Mouse (Mus musculus) embryonic stem cell, embryonic (primary cell): ENCODE measurements at regions not wholly inside any gene's neighbourhood (a gene's known extent, or its start where the extent isn't known, plus 50 kb on each side); places are given as distances from the start of the nearest gene placed in this dataset.

Experiments used
- CTCF ChIA-PET, 4 experiments: fragments of 300-600 bp in 2 of 4; fragments of 350-600 bp in 2 of 4; sonication (Branson Sonifier 250); formaldehyde crosslinking; loops; one replicate each; lab custom pipeline; 2022; ENCODE audit warnings: inconsistent platforms in 2 of 4; lab: Charles Lee
- POLR2A ChIA-PET, 4 experiments: fragments of 300-600 bp in 2 of 4; fragments of 350-600 bp in 2 of 4; sonication (Branson Sonifier 250); formaldehyde crosslinking; loops; one replicate each; lab custom pipeline; 2022; ENCODE audit warnings: antibody characterized with exemption in 4 of 4, inconsistent platforms in 1 of 4; lab: Charles Lee

- POLR2A ChIA-PET = interaction anchor here in 1 of 4 experiments (0.6 kb wide), 1 partner anchor 51 kb away, joined by 3 read pairs; no protein-coding TSS in a partner anchor
- CTCF ChIA-PET = no interaction called here
These were observed 297.9 kb upstream of the Pex5l start for GRCm38 (mm10) chr3:33440905-33441304.

DNA sequence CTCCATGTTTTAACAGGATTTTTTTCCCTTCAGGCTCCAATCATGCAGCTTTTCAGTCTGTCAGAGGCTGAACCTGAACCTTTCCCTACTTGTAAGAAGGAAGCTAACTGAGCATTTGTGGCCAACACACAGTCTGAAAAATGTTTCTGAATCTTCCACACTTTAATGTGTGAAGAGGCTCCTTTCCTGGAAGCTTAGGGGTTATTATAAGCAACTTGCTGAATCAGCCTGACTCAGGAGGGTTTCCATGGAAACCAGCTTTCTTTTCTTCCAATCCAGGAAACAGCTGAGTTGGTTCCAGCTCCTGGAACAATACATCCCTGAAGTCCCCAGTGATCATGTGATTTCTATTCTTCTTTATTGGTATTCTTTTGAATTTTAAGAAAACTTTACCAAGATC, 297.5 kb upstream of the Pex5l start:
- ChIA-PET CTCF (no interaction called here), POLR2A (interaction anchor here in 1 of 4 experiments (0.5 to 0.6 kb wide), 2 partner anchors 50 to 775 kb away, joined by 3 read pairs; no protein-coding TSS in a partner anchor)

- CTCF ChIA-PET = no interaction called here
- POLR2A ChIA-PET = no interaction called here
These were observed 273.9 kb upstream of the Pex5l start for GRCm38 (mm10) chr3:33416922-33417321.

DNA sequence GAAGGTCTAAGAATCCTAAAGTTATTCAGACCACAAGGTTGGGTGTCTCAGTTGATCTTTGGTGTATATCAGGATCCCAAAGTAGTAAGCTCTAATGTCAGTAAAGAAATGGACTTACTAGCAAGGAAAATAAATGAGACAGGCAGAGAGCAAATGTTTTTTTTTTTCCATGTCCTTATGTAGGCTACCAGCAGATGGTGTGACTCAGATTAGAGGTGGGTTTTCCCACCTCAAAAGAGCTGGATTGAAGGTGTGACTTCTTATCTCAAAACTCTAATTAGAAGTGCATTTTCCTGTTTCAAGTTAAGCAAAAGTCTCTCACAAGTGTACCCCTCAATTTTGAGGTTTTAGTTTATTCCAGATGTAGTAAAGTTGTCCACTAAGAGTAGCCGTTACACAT, 273.3 kb upstream of the Pex5l start:
- POLR2A ChIA-PET = no interaction called here
- CTCF ChIA-PET = no interaction called here

DNA sequence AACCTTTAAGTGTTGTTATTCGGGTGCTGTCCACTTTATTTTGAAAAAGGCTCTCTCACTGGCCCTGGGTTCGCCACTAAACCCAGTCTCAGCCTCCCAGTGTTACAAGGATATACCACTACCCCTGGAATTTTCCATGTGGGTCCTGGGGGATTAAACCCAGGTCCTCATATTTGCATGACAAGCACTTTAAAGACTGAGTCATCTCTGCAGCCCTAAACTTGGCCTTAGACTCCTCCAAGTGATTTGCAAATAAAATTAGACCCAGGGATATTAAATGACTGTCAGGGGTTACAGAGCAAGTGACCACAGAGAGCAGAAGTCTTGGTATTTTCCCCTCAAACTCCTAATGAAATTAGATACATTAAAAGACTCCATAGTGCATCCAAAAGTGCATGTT, 258.9 kb upstream of the Pex5l start:
- POLR2A ChIA-PET = no interaction called here
- CTCF ChIA-PET = no interaction called here

- ChIA-PET CTCF (no interaction called here), POLR2A (no interaction called here)
These were observed 256.3 kb upstream of the Pex5l start for GRCm38 (mm10) chr3:33399321-33399720.

- ChIA-PET CTCF (no interaction called here), POLR2A (no interaction called here)
These were observed 255.3 kb upstream of the Pex5l start for GRCm38 (mm10) chr3:33398326-33398725.

DNA sequence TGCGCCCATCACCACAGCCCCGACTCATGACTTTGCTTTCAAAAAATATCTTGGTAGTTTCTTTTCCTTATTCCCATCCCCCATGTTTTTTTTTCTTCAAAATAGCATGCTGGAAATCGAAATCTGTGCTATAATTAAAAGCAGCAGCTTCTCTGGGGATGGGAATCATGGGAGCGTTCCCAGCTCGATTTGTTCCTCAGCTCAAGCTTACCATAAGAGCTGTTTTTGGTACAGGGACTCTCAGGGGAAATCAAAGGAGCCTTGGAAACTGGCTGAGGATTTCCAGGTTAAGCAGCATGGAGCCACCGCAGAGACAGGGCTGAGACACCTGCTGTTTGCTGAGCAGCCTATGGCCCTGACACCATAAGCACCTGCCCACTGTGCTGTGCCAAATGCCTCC, 254.2 kb upstream of the Pex5l start:
- CTCF ChIA-PET = no interaction called here
- POLR2A ChIA-PET = no interaction called here

DNA sequence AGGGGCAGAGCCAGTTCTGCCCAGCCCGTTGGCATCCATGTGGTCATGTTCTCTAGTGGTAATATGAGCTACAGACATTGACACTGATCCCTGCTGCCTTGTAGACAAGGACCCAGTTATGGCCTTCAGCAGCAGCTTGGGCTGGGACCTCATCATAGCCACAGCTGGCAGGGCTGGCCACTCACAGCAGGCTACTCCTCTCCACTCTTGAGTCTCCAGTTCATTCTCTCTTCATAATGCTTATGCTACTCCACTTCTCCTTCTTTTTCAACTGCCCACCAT, 249.4 kb upstream of the Pex5l start:
- CTCF ChIA-PET = interaction anchor here in 1 of 4 experiments (0.6 kb wide), 1 partner anchor 757 kb away, joined by 3 read pairs; no protein-coding TSS in a partner anchor
- POLR2A ChIA-PET = interaction anchor here in 2 of 4 experiments (0.6 to 0.7 kb wide), 2 partner anchors 9 to 108 kb away, joined by 3 to 13 read pairs; no protein-coding TSS in a partner anchor

DNA sequence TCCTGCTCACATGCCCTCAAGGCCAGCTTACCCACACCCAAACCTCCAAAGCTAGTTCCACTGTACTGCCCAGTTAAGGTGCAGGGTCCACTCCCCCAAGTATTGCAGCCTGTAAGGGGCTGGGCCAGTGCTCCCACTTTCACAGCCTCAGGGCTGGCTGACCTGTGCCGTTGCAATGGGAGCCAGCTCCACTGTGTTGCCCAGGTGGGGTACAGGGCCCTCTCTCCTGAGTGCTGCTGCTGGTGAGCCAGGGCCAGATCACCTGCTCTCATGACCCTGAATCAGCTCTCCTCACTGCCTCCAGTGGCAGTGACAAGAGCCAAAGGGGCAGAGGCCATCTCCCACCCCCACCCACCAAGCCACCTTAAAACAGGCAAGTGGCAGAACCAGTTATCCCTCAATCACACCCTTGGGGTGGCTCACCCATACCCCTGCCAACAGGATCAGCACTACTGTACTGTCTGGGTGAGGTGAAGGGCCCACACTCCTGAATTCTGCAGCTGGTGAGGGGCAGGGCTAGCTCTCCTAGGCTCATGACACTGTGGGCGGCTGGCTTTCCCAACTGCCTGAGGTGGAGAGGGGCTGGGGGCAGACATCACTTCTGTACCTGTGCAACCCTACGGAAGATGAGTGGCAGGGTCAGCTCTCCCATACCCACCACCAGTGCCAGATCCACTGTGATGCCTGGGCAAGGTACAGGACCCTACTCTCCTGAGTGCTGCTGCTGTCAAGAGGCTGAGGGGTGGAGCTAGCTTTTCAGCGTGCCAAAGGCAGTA, 248.9 kb upstream of the Pex5l start:
- ChIA-PET CTCF (interaction anchor here in 1 of 4 experiments (0.6 kb wide), 1 partner anchor 758 kb away, joined by 3 read pairs; no protein-coding TSS in a partner anchor), POLR2A (no interaction called here)

- ChIA-PET CTCF (no interaction called here), POLR2A (no interaction called here)
These were observed 245.1 kb upstream of the Pex5l start for GRCm38 (mm10) chr3:33388171-33388570.

GRCm38 (mm10) chr3:33383622-33384021, 240.6 kb upstream of the Pex5l start:
- ChIA-PET POLR2A (no interaction called here), CTCF (interaction anchor here in 1 of 4 experiments (0.7 kb wide), 1 partner anchor 112 kb away, joined by 3 read pairs; no protein-coding TSS in a partner anchor)

DNA sequence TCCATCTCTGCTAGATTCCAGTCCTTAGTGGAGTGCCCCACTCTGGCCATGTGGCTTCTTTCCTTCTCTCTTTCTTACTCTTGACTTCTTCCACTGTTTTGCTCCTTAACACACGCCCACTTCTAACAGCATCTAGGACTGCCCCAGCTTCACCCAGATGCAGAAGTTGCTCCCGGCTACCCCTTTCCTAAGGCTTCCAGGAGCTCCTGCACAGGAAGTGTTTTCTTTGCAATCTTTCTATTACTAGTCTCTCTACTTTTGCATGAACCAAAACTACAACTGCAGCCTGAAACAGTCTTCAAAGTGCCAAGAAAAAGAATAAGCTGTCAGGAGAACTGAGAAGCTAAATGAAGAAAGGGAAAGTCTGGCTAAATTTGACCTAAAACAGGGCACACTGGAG, 236.6 kb upstream of the Pex5l start:
- ChIA-PET POLR2A (interaction anchor here in 2 of 4 experiments (0.6 to 0.7 kb wide), 2 partner anchors 8 to 108 kb away, joined by 3 read pairs; no protein-coding TSS in a partner anchor), CTCF (no interaction called here)

- ChIA-PET POLR2A (no interaction called here), CTCF (no interaction called here)
These were observed 232.1 kb upstream of the Pex5l start for GRCm38 (mm10) chr3:33375161-33375560.

GRCm38 (mm10) chr3:33372806-33373205, 229.8 kb upstream of the Pex5l start:
- CTCF ChIA-PET = interaction anchor here in 1 of 4 experiments (0.6 kb wide), 1 partner anchor 542 kb away, joined by 8 read pairs; no protein-coding TSS in a partner anchor
- POLR2A ChIA-PET = no interaction called here

- ChIA-PET CTCF (no interaction called here), POLR2A (interaction anchor here in 1 of 4 experiments (0.6 kb wide), 1 partner anchor 781 kb away, joined by 3 read pairs; no protein-coding TSS in a partner anchor)
These were observed 220.5 kb upstream of the Pex5l start for GRCm38 (mm10) chr3:33363521-33363920.

DNA sequence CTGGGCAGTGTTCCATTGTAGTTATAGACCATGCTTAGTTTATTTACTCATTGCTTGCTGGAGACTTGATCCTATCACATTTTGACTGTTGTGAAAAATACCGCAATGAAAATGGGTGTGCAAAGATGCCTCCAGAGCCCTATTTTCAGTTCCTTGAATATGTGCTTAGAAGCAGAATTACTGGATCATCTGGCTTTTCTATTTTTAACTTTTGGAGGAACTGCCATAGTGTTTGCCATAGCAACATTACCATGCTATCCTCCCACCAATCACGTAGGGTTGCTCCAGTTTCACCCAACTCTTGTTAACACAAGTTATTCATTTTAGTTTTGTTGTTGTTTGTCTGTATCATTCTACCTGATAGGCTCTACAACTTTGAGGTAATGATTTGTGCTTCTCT, 217.0 kb upstream of the Pex5l start:
- CTCF ChIA-PET = no interaction called here

GRCm38 (mm10) chr3:33353860-33354259, 210.8 kb upstream of the Pex5l start:
- ChIA-PET POLR2A (no interaction called here), CTCF (no interaction called here)

More for the DNA sequence above, 217.0 kb upstream of the Pex5l start:
- POLR2A ChIA-PET = no interaction called here

- CTCF ChIA-PET = interaction anchor here in 2 of 4 experiments (0.6 kb wide), 2 partner anchors 371 to 881 kb away, joined by 3 read pairs; no protein-coding TSS in a partner anchor
These were observed 207.9 kb upstream of the Pex5l start for GRCm38 (mm10) chr3:33350986-33351385.

GRCm38 (mm10) chr3:33334056-33334455, 191.0 kb upstream of the Pex5l start:
- ChIA-PET CTCF (interaction anchor here in 1 of 4 experiments (0.6 kb wide), 1 partner anchor 234 kb away, joined by 3 read pairs; no protein-coding TSS in a partner anchor), POLR2A (interaction anchor here in 1 of 4 experiments (0.6 kb wide), 1 partner anchor 323 kb away, joined by 3 read pairs; no protein-coding TSS in a partner anchor)

More at GRCm38 (mm10) chr3:33350986-33351385, 207.9 kb upstream of the Pex5l start:
- POLR2A ChIA-PET = no interaction called here
